Mouse (Mus musculus) E14TG2a.4 (cell line): ENCODE measurements around the gene Trmt1.

Experiments
- CTCF ChIP-seq: conservative IDR thresholded peaks from 2 replicates; pipeline ENCODE4 v1.5.1; 2014; ENCODE audit warnings: low read length
- NANOG ChIP-seq: IDR thresholded peaks from 2 replicates; pipeline ENCODE4 v1.6.1; 2014; ENCODE audit warnings: borderline replicate concordance, low read length, mixed read lengths

DNA sequence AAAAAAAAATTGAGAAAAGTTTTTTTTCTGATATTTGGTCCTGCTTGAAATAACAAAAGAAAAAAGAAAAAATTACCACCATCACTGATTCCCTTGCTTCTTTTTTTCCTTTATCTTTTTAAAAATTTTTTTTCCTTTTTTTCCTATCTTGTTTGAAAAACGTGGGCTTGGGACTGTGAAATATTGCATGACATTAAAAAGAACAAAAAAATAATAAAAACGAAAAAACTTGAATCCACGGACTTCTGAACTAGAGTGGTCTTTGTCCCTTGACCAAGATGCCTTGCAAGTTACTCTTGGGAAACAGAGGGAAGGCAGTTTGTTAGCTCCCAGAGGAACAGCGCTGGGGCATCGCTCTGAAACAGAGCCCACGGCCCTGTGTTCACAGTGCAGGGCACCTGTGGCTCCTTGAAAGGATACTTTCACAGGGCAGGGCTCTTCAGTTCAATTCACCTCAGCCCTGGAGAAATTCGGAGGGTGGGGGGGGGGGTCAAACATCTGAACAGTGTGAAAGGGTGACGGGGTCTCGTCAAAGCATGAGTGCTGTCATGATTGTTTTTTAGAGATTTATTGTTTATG is 46.0 kb upstream of the Trmt1 start:
- TF ChIP-seq CTCF, result no peak
- no peak for TF ChIP-seq NANOG
